8 mouse cellular contexts compared by ENCODE assay signal in the genomic region with DNA sequence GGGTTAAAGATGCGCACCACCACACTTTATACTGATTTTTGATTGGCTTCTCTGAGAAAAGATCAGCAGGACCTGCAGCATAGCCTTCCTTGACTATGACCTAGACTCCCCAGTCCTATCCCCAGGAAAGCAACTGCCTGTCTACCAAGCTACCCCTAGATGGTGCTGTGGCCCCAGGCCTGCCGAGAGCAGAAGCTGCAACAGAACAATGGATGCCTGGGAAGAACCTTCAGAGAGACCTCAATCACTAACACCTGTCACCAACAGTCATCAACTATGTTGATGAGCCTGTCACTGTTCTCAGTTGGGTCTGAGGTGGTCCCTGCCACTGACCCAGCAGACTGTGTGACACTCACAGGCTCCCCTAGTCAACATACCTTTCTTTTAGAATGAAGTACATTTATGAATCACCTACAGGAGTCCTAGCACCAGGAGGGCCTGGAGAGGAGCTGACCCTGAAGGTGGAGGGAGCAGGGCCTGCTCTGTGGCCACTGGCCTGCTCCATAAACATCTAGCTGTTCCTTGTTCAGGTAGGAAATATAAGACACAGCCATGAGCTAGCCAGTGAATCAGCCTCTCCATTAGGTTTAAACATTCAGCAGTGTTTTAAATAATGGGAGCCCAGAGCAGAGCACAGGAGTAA. TPM values are rescaled to one million over a fixed set of nuclear protein-coding genes. Genes with fewer than 3 reads are reported as not detected.
DNase-seq lines count a peak whose midpoint lies in the region; ATAC-seq lines count a peak whose summit lies in the region.

No protein-coding gene starts in this region.

- DNase-seq in gastrocnemius, adult 18-20 months (ENCODE audit: low spot score): peak; percentile 60
- no peak for DNase-seq in gastrocnemius, postnatal 25 days
- peak; percentile 88 for DNase-seq in adrenal gland, postnatal 14 days
- peak; percentile 76 for DNase-seq in embryonic facial prominence, embryonic 10.5 days (ENCODE audit: low spot score)
- peak; percentile 68 to 71 for DNase-seq in heart, postnatal 36 days
- peak; percentile 65 to 83 for DNase-seq in layer of hippocampus, postnatal 10 days (ENCODE audit: low spot score in 2 of 2)
- DNase-seq in right cerebral cortex, postnatal 14 days: peak; percentile 61

- H3K9me3 ChIP-seq in embryonic facial prominence, embryonic 10.5 days: no peaks in the 10 kb centered on the region

- peak overlapping the region; percentile 68 for H3K27ac ChIP-seq in embryonic facial prominence, embryonic 10.5 days (replicated peaks)

- H3K36me3 ChIP-seq in embryonic facial prominence, embryonic 10.5 days (replicated peaks): peaks cover 18% of the 10 kb centered on the region

- no peaks in the 10 kb centered on the region for H3K27me3 ChIP-seq in embryonic facial prominence, embryonic 10.5 days (replicated peaks; ENCODE audit: low read depth, poor library complexity, severe bottlenecking)

- peak; percentile 91 for ATAC-seq in megakaryocyte, adult 5-6 weeks (ENCODE audit: poor library complexity, severe bottlenecking)

- WGBS in embryonic facial prominence, embryonic 10.5 days: 33% methylated on average over 2 of the region's 2 CpGs

- intact Hi-C loops in heart, postnatal 36 days (cut with DNase I): loop anchor here (1.0 to 5.0 kb wide), 4 partner anchors 47 to 198 kb away; partner anchors contain the start of genes Capn15 and Decr2

- H3K4me1 ChIP-seq in embryonic facial prominence, embryonic 10.5 days: peaks cover 25% of the 10 kb centered on the region

- no peak overlapping the region for H3K4me3 ChIP-seq in embryonic facial prominence, embryonic 10.5 days

RNA-seq across cellular contexts. Expression of gene Wfikkn1, which starts 13.4 kb away (rescaled TPM):
- under 1 TPM; 0.43 to 0.62 TPM for total RNA-seq in gastrocnemius, adult 18-20 months (2021)
- under 1 TPM; 0.35 to 0.36 TPM for total RNA-seq in gastrocnemius, postnatal 25 days (2021)
- total RNA-seq in adrenal gland, postnatal 14 days (2021): 1.2 and 1.5 TPM in 2 replicates
- polyA plus RNA-seq in embryonic facial prominence, embryonic 10.5 days (2016; fragmentation: Nextera tagmentation; extraction: Ambion mirVana): 7.8 and 12.6 TPM in 2 replicates
- under 1 TPM; 0.41 to 0.64 TPM for total RNA-seq in heart, postnatal 36 days (2021)
- 1 to 10 TPM; 1.1 to 1.4 TPM for total RNA-seq in layer of hippocampus, postnatal 10 days (2021)
- 1.0 and 1.6 TPM in 2 replicates for total RNA-seq in megakaryocyte, adult 5-6 weeks (2015)
- total RNA-seq in megakaryocyte, adult 5-6 weeks (2017): 0.04 and 0.15 TPM in 2 replicates

RNA-seq across cellular contexts. Expression of gene Mettl26, which starts 19.2 kb away (rescaled TPM):
- total RNA-seq in gastrocnemius, adult 18-20 months (2021): 10 to 100 TPM; 25.4 to 33.4 TPM
- 10 to 100 TPM; 31.9 to 37.0 TPM for total RNA-seq in gastrocnemius, postnatal 25 days (2021)
- 72.1 and 88.0 TPM in 2 replicates for total RNA-seq in adrenal gland, postnatal 14 days (2021)
- 68.1 and 69.8 TPM in 2 replicates for polyA plus RNA-seq in embryonic facial prominence, embryonic 10.5 days (2016; fragmentation: Nextera tagmentation; extraction: Ambion mirVana)
- 10 to 100 TPM; 16.1 to 18.1 TPM for total RNA-seq in heart, postnatal 36 days (2021)
- 10 to 100 TPM; 31.7 to 32.7 TPM for total RNA-seq in layer of hippocampus, postnatal 10 days (2021)
- total RNA-seq in megakaryocyte, adult 5-6 weeks (2015): 18.9 and 20.3 TPM in 2 replicates
- total RNA-seq in megakaryocyte, adult 5-6 weeks (2017): 3.7 and 6.0 TPM in 2 replicates

RNA-seq across cellular contexts. Expression of gene Rab40c, which starts 25.4 kb away (rescaled TPM):
- 10 to 100 TPM in 1 of 2 experiments, 1 to 10 TPM in 1; 7.6 to 11.1 TPM for total RNA-seq in gastrocnemius, adult 18-20 months (2021)
- total RNA-seq in gastrocnemius, postnatal 25 days (2021): 10 to 100 TPM in 1 of 2 experiments, 1 to 10 TPM in 1; 8.7 to 11.0 TPM
- total RNA-seq in adrenal gland, postnatal 14 days (2021): 19.8 and 20.9 TPM in 2 replicates
- polyA plus RNA-seq in embryonic facial prominence, embryonic 10.5 days (2016; fragmentation: Nextera tagmentation; extraction: Ambion mirVana): 30.9 and 34.0 TPM in 2 replicates
- 10 to 100 TPM; 18.4 to 21.2 TPM for total RNA-seq in heart, postnatal 36 days (2021)
- total RNA-seq in layer of hippocampus, postnatal 10 days (2021): 10 to 100 TPM; 41.9 to 49.9 TPM
- total RNA-seq in megakaryocyte, adult 5-6 weeks (2015): 7.9 and 12.8 TPM in 2 replicates
- total RNA-seq in megakaryocyte, adult 5-6 weeks (2017): 9.1 and 16.1 TPM in 2 replicates

RNA-seq across cellular contexts. Expression of gene Mcrip2, which starts 25.5 kb away (rescaled TPM):
- total RNA-seq in gastrocnemius, adult 18-20 months (2021): 100 to 1,000 TPM in 1 of 2 experiments, 10 to 100 TPM in 1; 84.2 to 102 TPM
- 100 to 1,000 TPM; 102 to 114 TPM for total RNA-seq in gastrocnemius, postnatal 25 days (2021)
- 336 and 337 TPM in 2 replicates for total RNA-seq in adrenal gland, postnatal 14 days (2021)
- 17.3 and 20.2 TPM in 2 replicates for polyA plus RNA-seq in embryonic facial prominence, embryonic 10.5 days (2016; fragmentation: Nextera tagmentation; extraction: Ambion mirVana)
- total RNA-seq in heart, postnatal 36 days (2021): 100 to 1,000 TPM; 272 to 286 TPM
- 10 to 100 TPM; 30.6 to 32.6 TPM for total RNA-seq in layer of hippocampus, postnatal 10 days (2021)
- total RNA-seq in megakaryocyte, adult 5-6 weeks (2015): 1.8 and 3.5 TPM in 2 replicates
- total RNA-seq in megakaryocyte, adult 5-6 weeks (2017): 3.1 and 4.1 TPM in 2 replicates

RNA-seq across cellular contexts. Expression of gene Wdr90, which starts 32.8 kb away (rescaled TPM):
- total RNA-seq in gastrocnemius, adult 18-20 months (2021): under 1 TPM; 0.55 to 0.64 TPM
- total RNA-seq in gastrocnemius, postnatal 25 days (2021): 1 to 10 TPM; 1.2 to 2.1 TPM
- total RNA-seq in adrenal gland, postnatal 14 days (2021): 23.1 and 23.2 TPM in 2 replicates
- polyA plus RNA-seq in embryonic facial prominence, embryonic 10.5 days (2016; fragmentation: Nextera tagmentation; extraction: Ambion mirVana): 53.8 and 56.1 TPM in 2 replicates
- total RNA-seq in heart, postnatal 36 days (2021): 1 to 10 TPM; 1.7 to 2.0 TPM
- total RNA-seq in layer of hippocampus, postnatal 10 days (2021): 10 to 100 TPM; 25.4 to 37.8 TPM
- 17.3 and 19.3 TPM in 2 replicates for total RNA-seq in megakaryocyte, adult 5-6 weeks (2015)
- total RNA-seq in megakaryocyte, adult 5-6 weeks (2017): 7.8 and 9.5 TPM in 2 replicates
